ENCODE assay signal across 14 mouse cellular contexts in the genomic region with DNA sequence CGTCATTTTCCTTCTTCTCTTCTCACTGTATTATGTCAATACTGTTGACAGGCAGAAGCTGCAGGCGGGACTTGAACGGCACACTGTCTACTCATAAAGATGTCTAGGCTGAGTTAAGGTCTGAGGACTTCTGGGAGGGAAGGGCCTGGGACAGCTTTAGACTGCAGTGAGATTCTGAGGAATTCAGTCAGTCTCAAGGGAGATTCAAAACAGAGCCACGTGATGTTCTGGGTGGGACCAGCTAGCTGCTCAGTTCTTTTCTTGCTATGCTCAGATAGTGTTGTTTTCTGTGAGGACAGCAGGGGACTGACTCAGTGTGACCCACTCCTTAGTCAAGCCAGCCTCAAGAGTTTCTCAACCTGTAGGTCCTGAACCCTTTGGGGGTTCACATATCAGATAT. TPM values are rescaled to one million over a fixed set of nuclear protein-coding genes. Genes with fewer than 3 reads are reported as not detected.
A peak's percentile ranks its signal among the peaks of the same experiment; 100 is the strongest.
DNase-seq lines count a peak whose midpoint lies in the region; ATAC-seq lines count a peak whose summit lies in the region.
"Had no signal": no experiment of that assay in that cellular context is flagged by ENCODE, and none has a peak within 500 bp of the region (broad histone marks: within the 10 kb centered on the region; RNA-seq: fewer than 3 reads in every experiment).

No protein-coding gene starts in this region.

- DNase-seq in heart, adult 18-20 months = peak; percentile 64 to 83
- DNase-seq in 3T3-L1 (ENCODE audit: low read depth, low spot score) = peak; percentile 82
- peak; percentile 70 for DNase-seq in heart, adult 8-10 months (ENCODE audit: low spot score)
- no peak for DNase-seq in ovary, postnatal 14 days (ENCODE audit: low spot score)
- no peak for DNase-seq in cerebellum, postnatal 36 days
- DNase-seq in cerebellum, postnatal 14 days = no peak
- DNase-seq: adrenal gland, postnatal 10 days; right cerebral cortex, postnatal 25 days; thymus, postnatal 36 days had no signal

- no peak for ATAC-seq in heart, embryonic 11.5 days (replicated peaks; ENCODE audit: insufficient number of reproducible peaks, low FRiP score, low TSS enrichment)
- ATAC-seq in kidney, embryonic 14.5 days (ENCODE audit: low FRiP score, low TSS enrichment) = peak; percentile 76; the same call in 1 of the 2 replicates

- 44% methylated on average over 4 of the region's 4 CpGs for WGBS in heart, embryonic 11.5 days (ENCODE audit: insufficient replicate concordance)
- WGBS in kidney, embryonic 14.5 days = 34% methylated on average over 4 of the region's 4 CpGs

- H3K4me1 ChIP-seq in heart, embryonic 11.5 days (ENCODE audit: control insufficient read depth, insufficient read depth, low read length) = no peaks in the 10 kb centered on the region
- H3K4me1 ChIP-seq in kidney, embryonic 14.5 days (ENCODE audit: control insufficient read depth, insufficient read depth, low read length) = no peaks in the 10 kb centered on the region; the same call in 1 of the 2 replicates
- H3K4me1 ChIP-seq: liver, embryonic 15.5 days; neural tube, embryonic 12.5 days had no signal

- no peaks in the 10 kb centered on the region for H3K9me3 ChIP-seq in heart, embryonic 11.5 days (replicated peaks; ENCODE audit: control insufficient read depth, low read length)
- H3K9me3 ChIP-seq in kidney, embryonic 14.5 days (ENCODE audit: control insufficient read depth, low read length) = no peaks in the 10 kb centered on the region
- H3K9me3 ChIP-seq: liver, embryonic 15.5 days; midbrain, embryonic 12.5 days; neural tube, embryonic 12.5 days had no signal

- no peak overlapping the region for H3K4me2 ChIP-seq in heart, embryonic 11.5 days
- no peak overlapping the region for H3K4me2 ChIP-seq in kidney, embryonic 14.5 days (replicated peaks; ENCODE audit: low read depth, low read length)
- H3K4me2 ChIP-seq: liver, embryonic 15.5 days; midbrain, embryonic 12.5 days; neural tube, embryonic 12.5 days had no signal

- no peaks in the 10 kb centered on the region for H3K27me3 ChIP-seq in heart, embryonic 11.5 days (ENCODE audit: control insufficient read depth, insufficient read depth, low read length)
- no peaks in the 10 kb centered on the region for H3K27me3 ChIP-seq in kidney, embryonic 14.5 days (ENCODE audit: control insufficient read depth, insufficient read depth, low read length)
- H3K27me3 ChIP-seq: liver, embryonic 15.5 days; midbrain, embryonic 12.5 days; neural tube, embryonic 12.5 days had no signal

- H3K27ac ChIP-seq in heart, embryonic 11.5 days (ENCODE audit: low read depth, low read length) = no peak overlapping the region
- no peak overlapping the region for H3K27ac ChIP-seq in kidney, embryonic 14.5 days (ENCODE audit: low read depth, low read length)
- H3K27ac ChIP-seq: liver, embryonic 15.5 days; midbrain, embryonic 12.5 days; neural tube, embryonic 12.5 days had no signal

- H3K36me3 ChIP-seq in heart, embryonic 11.5 days (ENCODE audit: control insufficient read depth, insufficient read depth, low read length) = no peaks in the 10 kb centered on the region
- H3K36me3 ChIP-seq in kidney, embryonic 14.5 days (ENCODE audit: control insufficient read depth, insufficient read depth, low read length) = no peaks in the 10 kb centered on the region
- H3K36me3 ChIP-seq: liver, embryonic 15.5 days; midbrain, embryonic 12.5 days; neural tube, embryonic 12.5 days had no signal

- no peak overlapping the region for H3K4me3 ChIP-seq in heart, embryonic 11.5 days (ENCODE audit: low read depth, low read length)
- no peak overlapping the region for H3K4me3 ChIP-seq in kidney, embryonic 14.5 days (ENCODE audit: low read length)
- H3K4me3 ChIP-seq: liver, embryonic 15.5 days; midbrain, embryonic 12.5 days; neural tube, embryonic 12.5 days had no signal

- no peak overlapping the region for H3K9ac ChIP-seq in heart, embryonic 11.5 days (ENCODE audit: low read depth, low read length)
- H3K9ac ChIP-seq in kidney, embryonic 14.5 days (ENCODE audit: low read depth, low read length) = no peak overlapping the region
- H3K9ac ChIP-seq: liver, embryonic 15.5 days; midbrain, embryonic 12.5 days; neural tube, embryonic 12.5 days had no signal

RNA-seq across cellular contexts. Expression of gene Sash1, which starts 49.7 kb away (rescaled TPM):
- 10 to 100 TPM; 29.7 to 31.8 TPM for total RNA-seq in heart, adult 18-20 months (2021)
- polyA plus RNA-seq in heart, embryonic 11.5 days (2014; fragmentation: Nextera tagmentation; extraction: Ambion mirVana) = 2.2 and 3.6 TPM in 2 replicates
- 10 to 100 TPM; 22.3 to 26.1 (median 24.0) TPM for total RNA-seq in heart, adult 8-10 months (2022)
- polyA plus RNA-seq in kidney, embryonic 14.5 days (2014; fragmentation: Nextera tagmentation; extraction: Ambion mirVana) = 5.5 and 6.5 TPM in 2 replicates

Comparison
In these comparisons a context has a peak if more than half of its experiments do, and no peak if none do; other contexts are left out.
1. DNase-seq: peak in heart, adult 18-20 months (2 of 2), 3T3-L1 (single experiment) and heart, adult 8-10 months (single experiment); none in ovary, postnatal 14 days (single experiment), cerebellum, postnatal 36 days (0 of 2) and cerebellum, postnatal 14 days (0 of 2).